Mouse (Mus musculus): ENCODE results near the gene Phf24.

- no peak for TF ChIP-seq CTCF (IDR thresholded peaks at IDR 0.05)
- no peak for TF ChIP-seq EP300 (IDR thresholded peaks at IDR 0.05)
Observed at GRCm38 (mm10) chr4:42949676-42950051, 33.2 kb downstream of the Phf24 start, which contains the start of gene Dnajb5.

Measured in lung, postnatal 0 days (tissue).